Mouse (Mus musculus) ES-Bruce4 (cell line): ENCODE results near the gene Ddx23. TPM values are rescaled to one million over a fixed set of nuclear protein-coding genes. Genes with fewer than 3 reads are reported as not detected.

Experiments used
- H3K27ac ChIP-seq: 2 replicates; pipeline ENCODE4 v1.5.1; 2012; ENCODE audit warnings: low read length, inconsistent platforms; ENCODE audit not compliant: insufficient read depth
- H3K27me3 ChIP-seq: 2 replicates; pipeline ENCODE4 v1.6.1; 2012; ENCODE audit warnings: mild to moderate bottlenecking, low read length, inconsistent platforms; ENCODE audit not compliant: control insufficient read depth, poor library complexity, insufficient read depth, severe bottlenecking
- H3K36me3 ChIP-seq: 2 replicates; pipeline ENCODE4 v1.6.1; 2012; ENCODE audit warnings: inconsistent platforms, mild to moderate bottlenecking, low read length, moderate library complexity; ENCODE audit not compliant: control insufficient read depth, poor library complexity, insufficient read depth, severe bottlenecking
- H3K4me1 ChIP-seq: one replicate; pipeline ENCODE4 v1.8.1; 2011; ENCODE audit warnings: low read length; ENCODE audit not compliant: control insufficient read depth, insufficient read depth
- H3K4me3 ChIP-seq: 2 replicates; pipeline ENCODE4 v1.5.1; 2011; ENCODE audit warnings: low read depth, mild to moderate bottlenecking, low read length
- H3K9ac ChIP-seq: 2 replicates; pipeline ENCODE4 v1.6.1; 2012; ENCODE audit warnings: low read depth, mild to moderate bottlenecking, inconsistent platforms; ENCODE audit not compliant: poor library complexity, severe bottlenecking
- H3K9me3 ChIP-seq: replicated peaks from 2 replicates; pipeline ENCODE4 v1.6.1; 2012; ENCODE audit warnings: mild to moderate bottlenecking, low read length, inconsistent platforms; ENCODE audit not compliant: control insufficient read depth, poor library complexity, insufficient read depth, severe bottlenecking
- CTCF ChIP-seq: IDR thresholded peaks from one replicate; pipeline ENCODE4 v1.8.1; 2011; ENCODE audit warnings: low read depth, low read length
- EP300 ChIP-seq: IDR thresholded peaks from 2 replicates; pipeline ENCODE4 v1.6.1; 2011; ENCODE audit warnings: low read depth, low read length; ENCODE audit not compliant: insufficient read depth
- POLR2A ChIP-seq: IDR thresholded peaks from one replicate; pipeline ENCODE4 v1.8.1; 2011; ENCODE audit warnings: low read length; ENCODE audit not compliant: insufficient read depth
- polyA plus RNA-seq: library from polyadenylated mRNA; stranded (reverse); fragments of >200 nt; gene quantifications from 2 replicates; pipeline ENCODE4 v1.2.4, GENCODE M21; 2011; ENCODE audit warnings: low read depth; ENCODE audit not compliant: missing spikeins, insufficient read depth, insufficient read length

The Ddx23 gene
- polyA plus RNA-seq, 1 experiment = 121 TPM

DNA sequence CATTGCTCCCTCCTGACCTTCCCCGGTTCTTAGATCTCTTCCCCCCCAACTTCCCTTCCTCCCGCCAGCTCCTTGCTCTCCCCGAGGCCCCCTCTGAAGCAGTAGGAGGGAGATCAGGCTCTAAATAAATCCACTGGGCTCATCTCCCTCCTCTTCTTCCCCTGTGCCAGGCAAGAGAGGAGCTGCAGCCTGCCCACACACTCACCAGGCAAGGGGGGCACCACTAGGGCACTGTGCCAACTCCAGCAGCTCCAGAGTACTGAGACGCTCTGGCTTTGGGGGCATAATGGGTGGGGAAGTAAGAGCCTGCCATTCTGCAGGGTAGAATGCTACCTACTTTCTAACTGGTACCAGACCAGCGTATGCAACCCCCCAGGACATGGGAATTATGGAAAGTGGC is 26.2 kb downstream of the Ddx23 start:
- H3K27ac ChIP-seq = no peak overlapping the region
- TF ChIP-seq CTCF (no peak), EP300 (no peak), POLR2A (no peak)
- no peaks in the 10 kb centered on the region for H3K9me3 ChIP-seq
- no peaks in the 10 kb centered on the region for H3K27me3 ChIP-seq
- H3K9ac ChIP-seq = no peak overlapping the region
- no peaks in the 10 kb centered on the region for H3K36me3 ChIP-seq
- H3K4me1 ChIP-seq = peaks cover 8% of the 10 kb centered on the region
- no peak overlapping the region for H3K4me3 ChIP-seq

DNA sequence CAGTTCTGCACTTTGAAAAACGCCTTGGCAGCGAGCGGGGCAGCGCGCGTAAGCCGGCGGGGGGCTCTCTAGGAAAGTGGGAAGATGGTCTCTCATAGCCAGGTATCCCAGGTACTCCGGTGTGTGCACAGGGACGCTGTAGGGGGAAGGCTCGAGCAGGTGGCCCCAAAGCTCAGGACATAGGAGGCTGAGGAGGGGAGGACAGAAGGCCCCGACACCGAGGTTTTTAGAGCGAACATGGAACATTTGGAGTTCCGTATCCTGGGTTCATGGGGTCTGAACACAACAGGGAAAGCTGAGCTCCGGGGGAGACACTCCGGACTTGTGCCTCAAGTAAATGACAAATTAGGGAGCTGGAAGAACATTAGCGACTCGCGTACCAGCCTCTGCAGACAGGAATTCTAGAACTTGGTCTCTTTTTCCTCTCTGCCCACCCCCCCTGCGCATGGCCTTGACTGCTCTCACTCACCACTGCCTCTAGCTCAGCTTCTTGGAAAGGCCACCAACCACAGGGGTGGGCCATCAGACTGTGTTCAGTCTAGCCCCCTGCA is 27.3 kb downstream of the Ddx23 start:
- TF ChIP-seq EP300 = no peak
- TF ChIP-seq CTCF = no peak
- no peak for TF ChIP-seq POLR2A
- H3K4me1 ChIP-seq = peaks cover 10% of the 10 kb centered on the region
- H3K9ac ChIP-seq = peak overlapping the region; percentile 80
- no peaks in the 10 kb centered on the region for H3K36me3 ChIP-seq
- no peaks in the 10 kb centered on the region for H3K27me3 ChIP-seq
- H3K4me3 ChIP-seq = peak overlapping the region; percentile 63
- H3K9me3 ChIP-seq = no peaks in the 10 kb centered on the region
- H3K27ac ChIP-seq = no peak overlapping the region

DNA sequence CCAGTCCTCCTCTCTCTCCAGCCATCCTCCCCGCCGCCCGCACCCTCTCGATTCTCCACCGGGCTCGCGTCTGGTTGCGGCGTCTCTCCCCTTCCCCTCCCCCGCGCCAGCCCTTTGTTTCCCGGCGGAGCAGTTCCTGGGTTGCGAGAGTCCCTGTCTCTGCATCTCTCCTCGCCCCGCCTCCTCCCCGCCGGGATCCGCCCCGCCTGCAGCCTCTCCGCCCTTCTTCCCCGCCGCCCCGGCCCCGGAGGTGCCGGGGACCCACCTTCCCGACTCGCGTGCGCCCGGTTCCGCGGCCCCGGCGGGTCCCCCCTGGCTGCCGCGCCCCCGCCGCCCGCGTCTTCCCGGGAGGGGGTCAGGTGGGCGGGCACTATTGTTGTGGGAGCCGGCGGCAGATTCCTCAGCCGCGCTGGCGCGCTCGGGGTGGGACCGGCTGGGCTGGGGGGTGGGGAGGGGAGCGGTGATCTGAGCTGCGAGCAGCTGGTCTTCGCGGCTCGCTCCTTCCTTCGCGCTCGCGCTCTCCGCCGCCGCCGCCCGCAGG is 28.1 kb downstream of the Ddx23 start:
- H3K36me3 ChIP-seq = no peaks in the 10 kb centered on the region
- H3K9ac ChIP-seq = peak overlapping the region; percentile 80
- no peak overlapping the region for H3K27ac ChIP-seq
- TF ChIP-seq POLR2A = no peak
- peak overlapping the region; percentile 68 for H3K4me3 ChIP-seq
- H3K4me1 ChIP-seq = peaks cover 8% of the 10 kb centered on the region
- H3K27me3 ChIP-seq = no peaks in the 10 kb centered on the region
- H3K9me3 ChIP-seq = no peaks in the 10 kb centered on the region

DNA sequence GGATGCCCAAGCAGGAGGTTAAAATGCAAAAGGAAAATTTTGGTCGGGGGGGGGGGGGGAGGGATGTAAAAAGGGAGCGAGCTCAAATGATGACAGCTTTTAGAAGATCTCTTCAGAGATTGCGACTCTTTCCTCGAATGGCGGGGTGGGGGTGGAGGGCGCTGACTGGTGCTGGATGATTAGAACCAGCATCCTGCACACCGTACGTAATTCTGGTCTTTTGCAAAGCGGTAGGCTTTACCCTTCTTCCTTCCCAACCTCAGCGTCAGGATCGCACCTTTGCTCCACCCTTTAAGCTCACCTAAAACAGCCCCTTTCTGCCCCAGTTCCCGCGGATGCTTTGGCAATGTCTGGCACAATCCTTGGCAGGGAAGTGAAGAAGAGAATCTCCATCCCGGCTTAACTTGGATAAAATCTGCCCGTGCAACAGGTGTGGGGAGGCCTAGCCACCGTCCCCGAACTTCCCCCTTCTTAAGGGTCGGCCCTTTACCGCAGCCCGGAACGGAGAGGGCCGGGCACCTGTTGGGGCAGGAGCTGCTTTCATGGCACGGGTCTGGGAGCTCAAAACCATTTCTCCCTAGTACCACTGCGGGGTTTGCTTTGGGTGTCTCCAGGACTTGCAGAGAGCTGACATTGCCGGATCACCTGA is 28.7 kb downstream of the Ddx23 start:
- peak overlapping the region; percentile 80 for H3K9ac ChIP-seq
- no peak for TF ChIP-seq CTCF
- no peak for TF ChIP-seq POLR2A
- no peak for TF ChIP-seq EP300
- peak overlapping the region; percentile 68 for H3K4me3 ChIP-seq
- H3K9me3 ChIP-seq = no peaks in the 10 kb centered on the region
- no peaks in the 10 kb centered on the region for H3K27me3 ChIP-seq
- peaks cover 8% of the 10 kb centered on the region for H3K4me1 ChIP-seq
- no peak overlapping the region for H3K27ac ChIP-seq
- no peaks in the 10 kb centered on the region for H3K36me3 ChIP-seq

DNA sequence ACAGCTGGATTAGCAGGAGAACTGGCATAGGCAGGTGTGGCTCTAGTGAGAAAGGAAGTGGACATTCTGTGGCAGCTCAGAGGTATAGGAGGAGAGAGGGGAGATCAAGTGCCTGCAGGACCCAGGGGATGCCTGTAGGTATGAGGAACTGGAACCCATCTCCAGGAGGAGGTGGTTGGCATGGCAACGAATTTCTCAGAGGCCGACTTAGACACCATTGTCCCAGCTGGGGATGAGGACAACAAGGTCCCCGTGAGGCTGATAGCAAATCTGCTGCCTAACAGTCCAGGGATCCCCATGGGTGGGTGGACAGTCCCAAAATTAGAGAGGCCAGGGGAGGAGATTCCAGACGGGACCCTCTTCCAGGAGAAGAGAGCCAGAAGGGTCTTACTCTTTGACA is 29.8 kb downstream of the Ddx23 start:
- H3K9me3 ChIP-seq = no peaks in the 10 kb centered on the region
- no peak overlapping the region for H3K9ac ChIP-seq
- no peak overlapping the region for H3K4me3 ChIP-seq
- TF ChIP-seq EP300 (no peak), CTCF (no peak), POLR2A (no peak)
- peaks cover 11% of the 10 kb centered on the region for H3K4me1 ChIP-seq
- H3K27me3 ChIP-seq = no peaks in the 10 kb centered on the region
- no peak overlapping the region for H3K27ac ChIP-seq
- no peaks in the 10 kb centered on the region for H3K36me3 ChIP-seq

DNA sequence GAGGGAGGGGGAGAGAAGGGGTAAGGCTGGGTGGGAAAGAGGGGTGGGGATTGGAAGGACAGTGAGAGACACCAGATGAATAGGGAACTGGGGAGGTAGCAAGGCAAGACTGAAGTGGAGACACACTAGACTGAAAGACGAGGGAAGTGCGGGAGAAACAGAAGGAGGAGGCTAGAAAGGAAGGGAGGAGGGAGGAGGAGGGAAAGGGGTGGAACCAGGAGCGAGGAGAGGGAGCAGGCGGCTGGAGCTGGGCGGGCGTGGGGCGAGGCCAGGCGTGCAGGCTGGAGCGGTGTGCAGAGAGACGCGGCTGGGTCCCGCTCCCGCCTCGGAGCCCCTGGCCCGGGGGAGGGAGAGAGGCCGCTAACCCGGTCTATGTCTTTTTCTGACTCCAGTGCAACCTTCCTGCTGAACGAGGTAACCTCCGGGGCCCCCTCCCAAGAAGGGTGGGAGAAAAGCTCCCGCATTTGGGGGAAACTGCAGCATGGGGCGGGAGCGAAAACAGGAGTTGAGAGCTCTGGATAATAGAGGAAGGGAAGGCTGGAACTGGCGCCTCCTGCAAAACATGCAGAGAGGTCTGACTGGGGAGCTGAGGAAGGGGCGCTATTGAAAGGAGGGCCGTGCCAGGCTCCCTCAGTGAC is 30.5 kb downstream of the Ddx23 start:
- Histone ChIP-seq H3K27ac (no peak overlapping the region), H3K27me3 (no peaks in the 10 kb centered on the region), H3K9me3 (no peaks in the 10 kb centered on the region), H3K9ac (peak overlapping the region; percentile 32; the same call in 1 of the 2 replicates), H3K4me1 (peaks cover 8% of the 10 kb centered on the region), H3K36me3 (no peaks in the 10 kb centered on the region), H3K4me3 (peak overlapping the region; percentile 27)
- TF ChIP-seq POLR2A = no peak
- no peak for TF ChIP-seq CTCF
- no peak for TF ChIP-seq EP300
